Mouse (Mus musculus): ENCODE data around the gene Gjb3.

DNA sequence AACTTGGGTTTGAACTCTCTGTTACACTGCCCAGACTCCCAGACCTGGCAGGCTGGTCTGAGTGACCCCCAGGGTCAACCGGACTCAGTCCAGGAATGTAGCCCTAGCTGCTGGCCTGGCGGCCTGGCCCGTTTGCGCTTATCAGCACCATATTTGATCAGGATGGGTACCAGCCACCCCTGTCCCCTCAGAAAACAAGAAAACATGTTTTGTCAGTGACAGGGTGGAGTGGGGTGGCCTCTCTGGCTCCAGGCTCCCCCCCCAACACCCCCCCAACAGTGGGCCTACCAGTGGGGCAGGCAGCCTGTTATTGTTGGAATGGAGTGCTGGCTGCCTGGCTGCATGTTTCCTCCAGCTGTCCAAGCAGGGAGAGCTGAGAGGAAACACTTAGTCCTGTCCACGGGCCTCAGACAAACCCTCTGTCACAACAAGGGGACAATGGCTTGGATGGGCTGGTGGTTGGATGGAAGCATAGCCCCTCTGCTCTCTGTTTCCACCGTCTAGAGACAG is 41.5 kb downstream of the Gjb3 start:
- TF ChIP-seq POLR2A (IDR thresholded peaks at IDR 0.05; ENCODE audit: insufficient read length, low read depth) = no peak
- no peak for TF ChIP-seq MAX (IDR thresholded peaks at IDR 0.05; ENCODE audit: low read depth)
- no peak for TF ChIP-seq USF1 (IDR thresholded peaks at IDR 0.05; ENCODE audit: low read depth)
- no peak for TF ChIP-seq POLR2AphosphoS2 (IDR thresholded peaks at IDR 0.05; ENCODE audit: insufficient read length, low read depth)
- no peak for TF ChIP-seq TCF12 (IDR thresholded peaks at IDR 0.05; ENCODE audit: insufficient read depth, poor library complexity, severe bottlenecking)
- TF ChIP-seq E2F4 (IDR thresholded peaks at IDR 0.05; ENCODE audit: insufficient read depth) = no peak
